Mouse (Mus musculus) forebrain, embryonic 15.5 days (tissue): ENCODE measurements at regions not wholly inside any gene's neighbourhood (a gene's known extent, or its start where the extent isn't known, plus 50 kb on each side); places are given as distances from the start of the nearest gene placed in this dataset.

Experiments
- ATAC-seq: fragments of 200-750 bp; cut with Nextera tagmentation; replicated peaks from 2 replicates; pipeline ENCODE4 v1.8.0; 2017; ENCODE audit warnings: mild to moderate bottlenecking, moderate TSS enrichment, moderate library complexity
- H3K27ac ChIP-seq: fragments of 300-500 bp; sonication (generic); replicated peaks from 2 replicates; pipeline ENCODE4 v1.5.1; 2015; ENCODE audit warnings: mild to moderate bottlenecking, inconsistent platforms
- H3K27me3 ChIP-seq: fragments of 300-500 bp; sonication (generic); 2 replicates; pipeline ENCODE4 v1.6.1; 2015; ENCODE audit warnings: inconsistent platforms
- H3K36me3 ChIP-seq: fragments of 300-500 bp; sonication (generic); 2 replicates; pipeline ENCODE4 v1.6.1; 2015; ENCODE audit warnings: mild to moderate bottlenecking, inconsistent platforms
- H3K4me1 ChIP-seq: fragments of 300-500 bp; sonication (generic); 2 replicates; pipeline ENCODE4 v1.6.1; 2015; ENCODE audit warnings: inconsistent platforms
- H3K4me2 ChIP-seq: fragments of 300-500 bp; sonication (generic); replicated peaks from 2 replicates; pipeline ENCODE4 v1.6.1; 2015; ENCODE audit warnings: mild to moderate bottlenecking, inconsistent platforms
- H3K4me3 ChIP-seq: fragments of 300-500 bp; sonication (generic); 2 replicates; pipeline ENCODE4 v1.5.1; 2015; ENCODE audit warnings: mild to moderate bottlenecking, inconsistent platforms
- H3K9ac ChIP-seq: fragments of 300-500 bp; sonication (generic); replicated peaks from 2 replicates; pipeline ENCODE4 v1.6.1; 2015; ENCODE audit warnings: mild to moderate bottlenecking, inconsistent platforms
- H3K9me3 ChIP-seq: fragments of 300-500 bp; sonication (generic); 2 replicates; pipeline ENCODE4 v1.6.1; 2016; ENCODE audit warnings: inconsistent platforms
- WGBS: fragments of 180-500 bp; shearing (Covaris S2); methylation state at CpG from one replicate; pipeline ENCODE4 v1.1.7; 2015; ENCODE audit warnings: mixed read lengths; 5-methylcytosine and 5-hydroxymethylcytosine counted together

DNA sequence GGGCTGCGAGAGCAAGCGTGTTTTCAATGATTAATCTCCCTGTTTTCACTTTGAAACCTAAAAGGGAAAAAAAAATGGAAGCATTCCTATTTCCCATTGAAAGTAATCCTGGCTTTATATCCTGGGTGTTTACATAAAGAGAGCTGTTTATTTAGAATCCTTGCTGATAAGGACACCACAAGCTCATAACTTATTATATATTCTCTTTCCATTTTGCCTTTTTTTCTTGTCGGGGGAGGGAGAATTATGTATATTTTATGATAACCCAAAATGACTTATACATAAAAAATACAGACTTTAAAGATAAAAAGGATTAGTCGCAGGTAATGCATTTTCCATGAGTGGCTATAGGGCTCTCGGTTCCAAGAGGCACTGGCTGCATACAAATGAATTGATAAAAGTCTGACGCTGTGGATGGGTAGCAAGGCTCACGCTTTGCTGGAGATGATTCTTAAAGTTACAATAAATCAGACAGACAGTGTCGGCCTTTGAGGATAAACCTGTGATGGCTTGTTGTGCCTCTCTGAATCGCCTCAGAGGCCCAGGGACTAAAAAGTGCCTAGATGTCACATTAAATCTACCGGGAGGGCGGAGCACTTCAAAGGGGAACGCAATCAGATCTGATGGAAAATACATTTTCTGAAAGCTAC is 155.7 kb downstream of the Psat1 start:
- Histone ChIP-seq H3K9me3 (no peaks in the 10 kb centered on the region), H3K27ac (no peak overlapping the region), H3K9ac (no peak overlapping the region), H3K27me3 (0 out of 2 replicates have a peak, but pooled peaks cover under 1% of the 10 kb centered on the region), H3K4me1 (peaks cover 7% of the 10 kb centered on the region), H3K36me3 (no peaks in the 10 kb centered on the region), H3K4me3 (peak overlapping the region; percentile 19), H3K4me2 (peak overlapping the region; percentile 45)
- WGBS = 41% methylated on average over 12 of the region's 12 CpGs
- no peak for ATAC-seq

DNA sequence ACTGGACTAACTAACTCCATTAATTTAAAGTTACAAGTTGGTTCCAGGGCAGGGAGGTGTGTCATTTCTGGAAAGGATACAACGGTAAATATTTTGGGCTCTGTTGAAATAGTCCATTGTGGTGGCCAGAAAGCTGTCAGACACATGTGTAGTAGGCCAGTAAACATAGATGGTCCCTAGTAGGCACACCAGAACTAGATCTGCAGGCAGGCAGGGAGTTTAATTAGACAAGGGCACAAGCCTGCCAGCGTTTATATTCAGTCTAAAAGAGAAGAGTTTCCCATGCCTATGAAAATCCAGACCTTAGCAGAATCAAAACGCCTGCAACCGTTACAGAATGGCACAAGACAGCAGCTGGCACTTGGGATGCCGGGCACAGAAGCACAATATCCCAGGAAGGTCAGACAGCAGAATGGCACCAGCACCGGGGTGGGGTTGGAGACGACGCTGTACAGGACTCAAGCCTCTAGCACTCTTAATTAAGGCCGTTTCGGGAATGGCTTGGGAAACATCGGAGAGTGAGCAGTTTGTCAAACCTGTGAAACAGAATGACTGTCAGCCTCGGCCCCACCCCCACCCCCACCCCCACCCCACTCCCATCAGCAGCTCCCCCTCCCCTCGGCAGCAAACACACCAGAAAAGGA is 156.4 kb downstream of the Psat1 start:
- H3K9me3 ChIP-seq = no peaks in the 10 kb centered on the region
- H3K4me2 ChIP-seq = peak overlapping the region; percentile 45
- H3K4me1 ChIP-seq = peaks cover 7% of the 10 kb centered on the region
- peak; percentile 62; the same call in 1 of the 2 replicates for ATAC-seq
- H3K27me3 ChIP-seq = no peaks in the 10 kb centered on the region
- peak overlapping the region; percentile 5; the same call in 1 of the 2 replicates for H3K9ac ChIP-seq
- H3K4me3 ChIP-seq = peak overlapping the region; percentile 19
- H3K27ac ChIP-seq = peak overlapping the region; percentile 41; the same call in 1 of the 2 replicates
- WGBS = 11% methylated on average over 13 of the region's 13 CpGs
- no peaks in the 10 kb centered on the region for H3K36me3 ChIP-seq

DNA sequence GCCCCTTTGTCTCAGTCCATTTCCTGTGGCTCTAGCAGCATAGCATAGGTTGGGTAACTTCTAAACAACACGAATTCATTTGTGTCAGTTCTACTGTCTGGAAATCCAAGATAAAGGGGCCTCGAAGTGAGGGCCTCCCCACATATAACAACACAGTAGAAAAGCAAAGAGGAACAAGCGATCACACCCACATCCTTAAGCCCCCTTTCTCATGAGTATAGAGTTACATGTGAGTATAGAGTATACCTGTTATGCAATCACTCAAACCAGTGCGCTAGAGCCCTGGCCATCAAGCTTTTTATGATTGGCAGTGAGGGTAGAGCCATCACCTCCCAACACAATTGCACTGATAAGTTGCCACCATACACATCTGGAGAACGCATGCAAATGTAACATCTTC is 157.4 kb downstream of the Psat1 start:
- Histone ChIP-seq H3K9ac (no peak overlapping the region), H3K27me3 (no peaks in the 10 kb centered on the region), H3K27ac (no peak overlapping the region), H3K36me3 (no peaks in the 10 kb centered on the region), H3K9me3 (no peaks in the 10 kb centered on the region), H3K4me2 (no peak overlapping the region), H3K4me3 (no peak overlapping the region), H3K4me1 (peaks cover 7% of the 10 kb centered on the region)
- no peak for ATAC-seq
- whole genome bisulfite sequencing = 89% methylated on average over 5 of the region's 5 CpGs

DNA sequence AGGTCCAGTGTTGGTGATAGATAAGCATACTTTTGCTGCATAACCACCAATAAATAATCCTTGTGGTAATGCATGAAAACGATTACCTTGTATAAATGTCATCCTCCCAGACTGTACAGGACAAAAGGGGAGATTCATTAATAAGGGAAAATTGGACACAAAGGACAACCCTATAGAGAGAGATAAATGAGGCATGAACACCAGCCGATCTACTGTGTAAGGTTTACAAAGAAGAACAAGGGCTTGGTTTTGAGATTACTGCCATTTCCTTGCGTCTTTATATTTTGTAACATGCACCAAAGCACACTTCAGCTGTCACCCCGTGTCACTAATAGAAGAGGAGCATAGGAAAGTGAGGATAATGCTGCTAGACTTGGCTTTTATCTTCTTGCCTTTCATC is 162.5 kb downstream of the Psat1 start:
- Histone ChIP-seq H3K9me3 (no peaks in the 10 kb centered on the region), H3K4me2 (no peak overlapping the region), H3K4me1 (no peaks in the 10 kb centered on the region), H3K9ac (no peak overlapping the region), H3K27ac (no peak overlapping the region), H3K36me3 (no peaks in the 10 kb centered on the region), H3K27me3 (no peaks in the 10 kb centered on the region), H3K4me3 (no peak overlapping the region)
- WGBS = 10% methylated on average over 4 of the region's 4 CpGs
- ATAC-seq = no peak

DNA sequence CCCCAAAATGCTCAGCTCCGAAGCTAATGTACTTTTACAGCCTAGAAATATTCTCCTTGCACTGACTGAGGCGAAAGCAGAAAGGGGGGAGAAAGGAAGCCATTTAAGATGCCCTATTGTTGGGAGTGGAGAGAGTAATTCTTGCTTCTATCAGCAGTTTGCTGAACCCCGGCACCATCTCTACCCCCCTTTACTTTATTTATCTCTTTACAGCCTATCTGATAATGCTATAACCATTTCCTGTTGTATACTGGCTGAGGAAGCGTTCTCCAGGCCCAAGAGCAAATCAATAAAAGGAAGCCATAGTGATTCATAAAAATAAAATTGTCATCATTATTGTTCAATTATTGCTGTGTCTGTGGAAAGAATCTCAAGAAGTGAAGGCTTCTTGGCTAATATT is 177.5 kb downstream of the Psat1 start:
- ATAC-seq = no peak

DNA sequence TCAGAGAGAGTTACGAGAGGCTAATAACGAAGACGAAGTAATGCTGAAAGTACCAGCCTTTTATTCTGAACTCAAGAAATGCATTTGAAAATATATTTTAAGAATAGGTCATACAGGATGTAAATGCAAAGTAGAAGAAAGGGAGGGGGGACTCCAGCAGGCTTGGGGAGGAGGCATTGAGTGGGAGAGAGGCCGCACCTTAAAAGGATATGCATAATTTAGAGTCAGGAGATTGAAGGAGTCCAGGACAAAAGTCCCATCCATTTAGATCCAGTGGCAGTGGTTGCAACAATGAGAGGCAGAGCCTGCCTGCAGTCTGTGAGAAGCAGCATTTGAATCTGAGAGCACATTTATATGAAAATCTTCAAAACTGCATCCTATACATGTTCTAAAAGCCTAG is 186.1 kb downstream of the Psat1 start:
- H3K4me3 ChIP-seq = no peak overlapping the region
- ATAC-seq = no peak
- H3K4me2 ChIP-seq = no peak overlapping the region
- H3K9ac ChIP-seq = no peak overlapping the region
- H3K27me3 ChIP-seq = no peaks in the 10 kb centered on the region
- no peak overlapping the region for H3K27ac ChIP-seq
- H3K36me3 ChIP-seq = no peaks in the 10 kb centered on the region
- H3K4me1 ChIP-seq = no peaks in the 10 kb centered on the region
- WGBS = 38% methylated on average over 4 of the region's 4 CpGs
- H3K9me3 ChIP-seq = no peaks in the 10 kb centered on the region

More for the DNA sequence above, 177.5 kb downstream of the Psat1 start:
- H3K9me3 ChIP-seq = no peaks in the 10 kb centered on the region
- H3K4me3 ChIP-seq = no peak overlapping the region
- no peak overlapping the region for H3K27ac ChIP-seq
- 84% methylated on average over 4 of the region's 4 CpGs for WGBS
- H3K36me3 ChIP-seq = no peaks in the 10 kb centered on the region
- no peaks in the 10 kb centered on the region for H3K27me3 ChIP-seq
- no peaks in the 10 kb centered on the region for H3K4me1 ChIP-seq
- H3K9ac ChIP-seq = no peak overlapping the region
- H3K4me2 ChIP-seq = no peak overlapping the region

- peak; percentile 51; the same call in 1 of the 2 replicates for ATAC-seq
- 0 out of 2 replicates have a peak, but pooled peaks cover 5% of the 10 kb centered on the region for H3K4me1 ChIP-seq
Observed at GRCm38 (mm10) chr19:15745026-15745777, 201.9 kb downstream of the Psat1 start.

DNA sequence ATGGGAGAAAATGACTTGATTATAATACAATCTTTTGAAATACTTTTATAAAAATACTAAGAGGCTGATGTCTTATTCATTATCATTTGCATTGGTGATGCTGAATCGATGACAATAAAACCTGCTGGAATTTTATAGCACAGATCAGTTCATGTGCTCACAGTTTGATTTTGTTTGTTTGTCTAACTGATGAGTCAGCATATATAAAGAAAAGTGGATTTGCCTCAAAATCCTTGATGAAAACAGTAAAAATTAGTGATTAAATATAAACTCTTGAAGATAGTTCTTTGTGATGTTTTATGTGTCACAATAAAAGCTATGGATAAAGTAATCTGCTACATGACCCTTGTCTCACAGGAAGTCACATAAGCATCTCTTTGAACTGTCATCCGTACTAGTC is 210.9 kb downstream of the Psat1 start:
- no peak overlapping the region for H3K27ac ChIP-seq
- no peaks in the 10 kb centered on the region for H3K36me3 ChIP-seq
- ATAC-seq = no peak
- peaks cover 3% of the 10 kb centered on the region; the same call in 1 of the 2 replicates for H3K4me1 ChIP-seq
- H3K4me2 ChIP-seq = no peak overlapping the region
- no peaks in the 10 kb centered on the region for H3K27me3 ChIP-seq
- 82% methylated on average over 2 of the region's 2 CpGs for WGBS
- H3K9ac ChIP-seq = no peak overlapping the region
- H3K4me3 ChIP-seq = no peak overlapping the region
- H3K9me3 ChIP-seq = no peaks in the 10 kb centered on the region

More at GRCm38 (mm10) chr19:15745026-15745777, 201.9 kb downstream of the Psat1 start:
- 15% methylated on average over 8 of the region's 8 CpGs for WGBS
- Histone ChIP-seq H3K27ac (no peak overlapping the region), H3K4me3 (no peak overlapping the region), H3K9me3 (no peaks in the 10 kb centered on the region), H3K27me3 (no peaks in the 10 kb centered on the region), H3K4me2 (no peak overlapping the region), H3K36me3 (no peaks in the 10 kb centered on the region), H3K9ac (no peak overlapping the region)

- peaks cover 9% of the 10 kb centered on the region for H3K4me1 ChIP-seq
- peak; percentile 89 for ATAC-seq
- H3K36me3 ChIP-seq = no peaks in the 10 kb centered on the region
- no peaks in the 10 kb centered on the region for H3K27me3 ChIP-seq
- WGBS = 18% methylated on average over 13 of the region's 13 CpGs
- H3K9ac ChIP-seq = no peak overlapping the region
- no peak overlapping the region for H3K4me3 ChIP-seq
- no peaks in the 10 kb centered on the region for H3K9me3 ChIP-seq
- H3K27ac ChIP-seq = no peak overlapping the region
- no peak overlapping the region for H3K4me2 ChIP-seq
Observed at GRCm38 (mm10) chr19:15726785-15727406, 220.2 kb downstream of the Psat1 start.

DNA sequence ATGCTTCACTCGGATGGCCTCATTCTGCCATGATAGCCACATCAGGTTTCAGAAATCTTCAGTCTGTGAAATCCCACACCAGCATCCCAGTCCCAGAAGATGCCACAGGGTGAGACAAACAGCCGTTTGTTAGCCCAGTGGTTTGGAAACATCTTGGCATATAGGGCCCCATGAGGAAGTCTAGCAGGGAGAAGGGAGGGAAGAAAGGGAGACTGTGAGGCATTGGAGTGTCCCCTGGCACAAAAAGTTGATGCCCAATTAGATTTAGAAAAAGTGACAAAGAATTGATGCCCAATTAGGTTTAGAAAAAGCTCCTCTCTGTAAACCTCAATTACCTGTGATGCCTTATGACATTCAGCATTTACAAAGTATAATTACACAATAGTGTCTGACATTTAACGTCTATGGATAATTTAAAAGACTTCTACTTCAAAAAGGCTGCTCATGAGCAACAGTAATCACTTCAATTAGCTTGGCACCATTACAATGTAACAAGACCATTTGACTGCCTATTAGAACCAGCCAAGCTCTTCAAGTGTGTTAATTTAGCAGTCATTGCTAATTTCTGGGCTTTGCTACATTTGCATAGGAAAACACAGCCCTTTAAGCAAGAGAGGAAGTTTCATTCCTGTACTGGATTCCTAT is 254.6 kb downstream of the Psat1 start:
- no peak overlapping the region for H3K27ac ChIP-seq
- WGBS = 11% methylated on average over 3 of the region's 3 CpGs
- H3K4me3 ChIP-seq = no peak overlapping the region
- peaks cover 76% of the 10 kb centered on the region for H3K27me3 ChIP-seq
- no peak overlapping the region for H3K4me2 ChIP-seq
- H3K36me3 ChIP-seq = no peaks in the 10 kb centered on the region
- H3K9ac ChIP-seq = no peak overlapping the region
- H3K4me1 ChIP-seq = 0 out of 2 replicates have a peak, but pooled peaks cover 3% of the 10 kb centered on the region
- no peaks in the 10 kb centered on the region for H3K9me3 ChIP-seq
- ATAC-seq = peak; percentile 90

- Histone ChIP-seq H3K36me3 (no peaks in the 10 kb centered on the region), H3K9ac (no peak overlapping the region), H3K27ac (no peak overlapping the region), H3K4me2 (no peak overlapping the region), H3K9me3 (no peaks in the 10 kb centered on the region), H3K4me1 (peaks cover 24% of the 10 kb centered on the region), H3K27me3 (peaks cover 6% of the 10 kb centered on the region; the same call in 1 of the 2 replicates), H3K4me3 (no peak overlapping the region)
- 50% methylated on average over 6 of the region's 6 CpGs for WGBS
- no peak for ATAC-seq
Observed at GRCm38 (mm10) chr19:15669996-15670395, 277.1 kb downstream of the Psat1 start.
